Mouse (Mus musculus): ENCODE measurements around the gene Kansl2.

GRCm38 (mm10) chr15:98537923-98538322 lies 3.9 kb upstream of the Kansl2 start:
- TF ChIP-seq CTCF (IDR thresholded peaks at IDR 0.05; ENCODE audit: extremely low read depth, insufficient read depth, low read length) = no peak
- no peak for TF ChIP-seq POLR2A (IDR thresholded peaks at IDR 0.05; ENCODE audit: extremely low read depth, insufficient read depth, low read length)
